Mouse (Mus musculus) E14TG2a.4 (cell line): Measurements from ENCODE around the gene Nod1.

Source experiments
- CTCF ChIP-seq: conservative IDR thresholded peaks from 2 replicates; pipeline ENCODE4 v1.5.1; 2014; ENCODE audit warnings: low read length
- NANOG ChIP-seq: IDR thresholded peaks from 2 replicates; pipeline ENCODE4 v1.6.1; 2014; ENCODE audit warnings: borderline replicate concordance, low read length, mixed read lengths

GRCm38 (mm10) chr6:54916941-54917340 lies 55.5 kb downstream of the Nod1 start:
- TF ChIP-seq CTCF, result no peak
- TF ChIP-seq NANOG, result no peak
